Mouse (Mus musculus) kidney, embryonic 16.5 days (tissue): Measurements from ENCODE around the gene Sod2. TPM values are rescaled to one million over a fixed set of nuclear protein-coding genes. Genes with fewer than 3 reads are reported as not detected.
"Not testable (repeated sequence)": the region's sequence is repeated elsewhere in the genome, so short reads cannot be mapped to it uniquely, and the experiment has no call there.

Experiments used
- ATAC-seq: fragments of 200-750 bp; cut with Nextera tagmentation; 2 replicates; pipeline ENCODE4 v1.8.0; 2017; ENCODE audit warnings: moderate TSS enrichment; ENCODE audit not compliant: low FRiP score, low TSS enrichment
- H3K27ac ChIP-seq: fragments of 300-500 bp; sonication (generic); 2 replicates; pipeline ENCODE4 v1.5.1; 2014; ENCODE audit warnings: low read length
- H3K27me3 ChIP-seq: fragments of 300-500 bp; sonication (generic); 2 replicates; pipeline ENCODE4 v1.6.1; 2014; ENCODE audit warnings: low read length, control low read depth, mixed read lengths; ENCODE audit not compliant: insufficient read depth
- H3K36me3 ChIP-seq: fragments of 300-500 bp; sonication (generic); 2 replicates; pipeline ENCODE4 v1.6.1; 2014; ENCODE audit warnings: low read length, control low read depth, mixed read lengths; ENCODE audit not compliant: insufficient read depth
- H3K4me1 ChIP-seq: fragments of 300-500 bp; sonication (generic); 2 replicates; pipeline ENCODE4 v1.6.1; 2014; ENCODE audit warnings: low read length, control low read depth, mixed read lengths; ENCODE audit not compliant: insufficient read depth
- H3K4me2 ChIP-seq: fragments of 300-500 bp; sonication (generic); replicated peaks from 2 replicates; pipeline ENCODE4 v1.6.1; 2014; ENCODE audit warnings: low read depth, low read length
- H3K4me3 ChIP-seq: fragments of 300-500 bp; sonication (generic); 2 replicates; pipeline ENCODE4 v1.5.1; 2014; ENCODE audit warnings: mild to moderate bottlenecking, low read length
- H3K9ac ChIP-seq: fragments of 300-500 bp; sonication (generic); replicated peaks from 2 replicates; pipeline ENCODE4 v1.6.1; 2014; ENCODE audit warnings: low read length
- H3K9me3 ChIP-seq: fragments of 300-500 bp; sonication (generic); 2 replicates; pipeline ENCODE4 v1.6.1; 2016; ENCODE audit warnings: low read length, control low read depth
- WGBS: fragments of 180-500 bp; shearing (Covaris S2); extraction: QIAGEN DNeasy Blood & Tissue Kit; methylation state at CpG from one replicate; pipeline ENCODE4 v1.1.7; 2014; 5-methylcytosine and 5-hydroxymethylcytosine counted together
- polyA plus RNA-seq: library from polyadenylated mRNA; unstranded; fragments of >200 nt; fragmentation: Nextera tagmentation; extraction: Ambion mirVana; gene quantifications from 2 replicates; pipeline ENCODE4 v1.2.1, GENCODE M21; 2015

The Sod2 gene
- polyA plus RNA-seq, 1 experiment from 2014 or later: 178 TPM

DNA sequence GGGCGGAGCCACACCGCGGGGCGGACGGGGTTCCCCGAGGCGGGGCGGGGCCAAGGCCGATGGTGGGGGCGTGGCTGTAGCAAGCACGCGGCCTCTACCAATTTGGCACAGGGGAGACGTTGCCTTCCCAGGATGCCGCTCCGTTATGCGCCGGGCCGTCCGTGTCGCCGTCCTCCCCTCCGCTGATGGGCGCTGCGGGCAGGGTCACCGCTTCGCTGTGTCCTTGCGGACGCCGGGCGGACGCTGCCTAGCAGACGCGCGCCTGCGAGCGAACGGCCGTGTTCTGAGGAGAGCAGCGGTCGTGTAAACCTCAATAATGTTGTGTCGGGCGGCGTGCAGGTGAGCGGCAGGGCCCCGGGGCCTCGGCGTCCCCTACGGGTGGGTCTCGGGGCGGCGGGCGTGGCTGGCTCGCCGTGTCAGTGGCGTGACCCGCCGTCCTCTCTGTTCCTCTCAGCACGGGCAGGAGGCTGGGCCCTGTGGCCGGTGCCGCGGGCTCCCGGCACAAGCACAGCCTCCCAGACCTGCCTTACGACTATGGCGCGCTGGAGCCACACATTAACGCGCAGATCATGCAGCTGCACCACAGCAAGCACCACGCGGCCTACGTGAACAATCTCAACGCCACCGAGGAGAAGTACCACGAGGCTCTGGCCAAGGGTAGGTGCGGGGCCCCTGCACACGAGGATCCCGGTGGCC lies 1.2 kb downstream of the Sod2 start:
- Histone ChIP-seq H3K36me3 (peaks cover 11% of the 10 kb centered on the region; the same call in 1 of the 2 replicates), H3K27ac (peak overlapping the region; percentile 95), H3K4me2 (peak overlapping the region; percentile 60), H3K27me3 (no peaks in the 10 kb centered on the region), H3K9me3 (no peaks in the 10 kb centered on the region), H3K9ac (peak overlapping the region; percentile 78), H3K4me3 (peak overlapping the region; percentile 89), H3K4me1 (peaks cover 13% of the 10 kb centered on the region)
- under 1% methylated on average over 75 of the region's 76 CpGs for WGBS
- ATAC-seq: peak; percentile 99

DNA sequence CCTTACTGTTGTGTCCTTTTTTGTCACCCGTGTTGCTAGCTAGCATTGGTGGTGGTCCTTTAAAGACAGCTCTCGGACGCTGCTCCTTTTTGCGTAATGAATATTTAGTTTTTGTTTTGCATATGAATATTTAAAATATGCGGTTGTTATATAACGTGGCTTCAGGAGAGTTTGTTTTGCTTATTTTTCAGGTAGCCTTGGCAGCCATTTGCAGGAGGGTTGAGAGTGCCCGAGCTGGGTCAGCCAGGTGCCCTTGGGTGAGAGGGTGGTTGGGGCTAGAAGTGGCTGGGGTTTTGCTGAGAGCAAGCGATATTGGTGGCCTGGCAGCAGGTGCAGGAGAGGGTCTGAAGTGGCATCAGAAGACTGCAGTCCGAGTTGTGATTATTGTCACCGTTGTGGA lies 1.9 kb downstream of the Sod2 start:
- peak overlapping the region; percentile 89 for H3K4me3 ChIP-seq
- no peak for ATAC-seq
- peaks cover 18% of the 10 kb centered on the region; the same call in 1 of the 2 replicates for H3K36me3 ChIP-seq
- H3K9me3 ChIP-seq: no peaks in the 10 kb centered on the region
- peak overlapping the region; percentile 60 for H3K4me2 ChIP-seq
- H3K9ac ChIP-seq: peak overlapping the region; percentile 78
- H3K4me1 ChIP-seq: peaks cover 16% of the 10 kb centered on the region
- H3K27ac ChIP-seq: peak overlapping the region; percentile 95
- 2% methylated on average over 10 of the region's 10 CpGs for WGBS
- no peaks in the 10 kb centered on the region for H3K27me3 ChIP-seq

DNA sequence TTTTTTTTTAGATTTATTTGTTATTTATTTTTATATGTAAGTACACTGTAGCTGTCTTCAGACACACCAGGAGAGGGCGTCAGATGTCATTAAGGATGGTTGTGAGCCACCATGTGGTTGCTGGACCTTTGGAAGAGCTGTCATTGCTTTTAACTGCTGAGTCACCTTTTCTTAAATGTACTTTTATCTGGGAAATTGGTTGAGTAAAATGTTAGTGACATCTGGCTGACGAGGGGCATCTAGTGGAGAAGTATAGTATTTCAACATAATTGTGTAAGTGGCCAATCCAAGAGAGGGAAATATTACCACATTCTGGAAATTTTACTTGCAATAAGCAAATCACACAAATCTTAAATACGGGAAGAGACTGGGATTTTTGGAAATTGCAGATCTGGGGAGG lies 3.2 kb downstream of the Sod2 start:
- peaks cover 26% of the 10 kb centered on the region for H3K36me3 ChIP-seq
- no peak for ATAC-seq
- H3K4me3 ChIP-seq: no peak overlapping the region
- no peak overlapping the region for H3K4me2 ChIP-seq
- no peaks in the 10 kb centered on the region for H3K27me3 ChIP-seq
- no peak overlapping the region for H3K27ac ChIP-seq
- no peak overlapping the region for H3K9ac ChIP-seq
- peaks cover 16% of the 10 kb centered on the region for H3K4me1 ChIP-seq
- H3K9me3 ChIP-seq: no peaks in the 10 kb centered on the region
- WGBS: 33% methylated on average over 3 of the region's 3 CpGs

DNA sequence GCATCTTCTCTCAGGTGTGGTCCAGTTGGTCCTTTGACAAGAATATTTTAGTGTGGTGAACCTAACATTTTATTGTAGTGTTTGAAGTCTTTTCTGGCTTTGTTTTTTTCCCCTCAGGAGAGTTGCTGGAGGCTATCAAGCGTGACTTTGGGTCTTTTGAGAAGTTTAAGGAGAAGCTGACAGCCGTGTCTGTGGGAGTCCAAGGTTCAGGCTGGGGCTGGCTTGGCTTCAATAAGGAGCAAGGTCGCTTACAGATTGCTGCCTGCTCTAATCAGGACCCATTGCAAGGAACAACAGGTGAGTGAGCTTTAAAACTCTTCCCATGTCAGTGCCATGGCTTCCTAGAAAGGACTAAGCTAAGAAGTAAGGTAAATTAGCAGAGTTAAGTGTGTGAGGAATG lies 6.7 kb downstream of the Sod2 start:
- no peak overlapping the region for H3K9ac ChIP-seq
- H3K27me3 ChIP-seq: no peaks in the 10 kb centered on the region
- peaks cover 10% of the 10 kb centered on the region for H3K4me1 ChIP-seq
- no peak overlapping the region for H3K4me3 ChIP-seq
- H3K9me3 ChIP-seq: no peaks in the 10 kb centered on the region
- H3K36me3 ChIP-seq: peaks cover 33% of the 10 kb centered on the region
- 61% methylated on average over 3 of the region's 3 CpGs for WGBS
- H3K4me2 ChIP-seq: no peak overlapping the region
- no peak for ATAC-seq
- H3K27ac ChIP-seq: no peak overlapping the region; the same call in 1 of the 2 replicates

DNA sequence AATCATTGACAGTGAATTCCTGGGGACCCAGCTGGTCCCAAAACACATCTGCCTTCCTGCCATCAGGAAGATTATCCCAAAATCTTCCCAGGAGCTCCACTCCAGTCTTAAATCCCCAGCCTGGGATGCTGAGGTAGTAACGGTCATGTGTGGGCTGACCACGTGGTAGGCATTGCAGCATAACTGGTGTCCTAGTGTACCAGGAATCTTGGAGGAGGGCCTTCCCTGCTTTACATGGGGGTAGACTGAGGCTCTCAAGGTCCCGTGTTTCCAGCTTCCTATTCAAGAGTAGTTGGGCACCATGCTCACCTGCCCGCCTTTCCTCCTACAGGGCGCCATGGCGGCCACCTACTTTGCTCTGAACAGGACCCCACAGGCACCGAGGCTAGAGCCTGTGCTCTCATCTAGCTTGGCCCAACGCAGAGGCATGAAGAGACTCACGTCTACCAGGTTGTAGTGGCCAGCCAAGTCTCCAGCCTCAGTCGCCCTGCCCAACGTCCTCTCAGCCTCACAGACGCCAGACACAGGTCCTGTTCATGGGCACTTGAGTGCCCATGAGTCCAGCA lies 30.1 kb downstream of the Sod2 start:
- not testable (repeated sequence) for H3K9ac ChIP-seq, H3K9me3 ChIP-seq, H3K4me2 ChIP-seq, H3K27ac ChIP-seq, H3K36me3 ChIP-seq, H3K4me1 ChIP-seq, H3K4me3 ChIP-seq, ATAC-seq, H3K27me3 ChIP-seq
- 83% methylated on average over 3 of the region's 12 CpGs for WGBS

DNA sequence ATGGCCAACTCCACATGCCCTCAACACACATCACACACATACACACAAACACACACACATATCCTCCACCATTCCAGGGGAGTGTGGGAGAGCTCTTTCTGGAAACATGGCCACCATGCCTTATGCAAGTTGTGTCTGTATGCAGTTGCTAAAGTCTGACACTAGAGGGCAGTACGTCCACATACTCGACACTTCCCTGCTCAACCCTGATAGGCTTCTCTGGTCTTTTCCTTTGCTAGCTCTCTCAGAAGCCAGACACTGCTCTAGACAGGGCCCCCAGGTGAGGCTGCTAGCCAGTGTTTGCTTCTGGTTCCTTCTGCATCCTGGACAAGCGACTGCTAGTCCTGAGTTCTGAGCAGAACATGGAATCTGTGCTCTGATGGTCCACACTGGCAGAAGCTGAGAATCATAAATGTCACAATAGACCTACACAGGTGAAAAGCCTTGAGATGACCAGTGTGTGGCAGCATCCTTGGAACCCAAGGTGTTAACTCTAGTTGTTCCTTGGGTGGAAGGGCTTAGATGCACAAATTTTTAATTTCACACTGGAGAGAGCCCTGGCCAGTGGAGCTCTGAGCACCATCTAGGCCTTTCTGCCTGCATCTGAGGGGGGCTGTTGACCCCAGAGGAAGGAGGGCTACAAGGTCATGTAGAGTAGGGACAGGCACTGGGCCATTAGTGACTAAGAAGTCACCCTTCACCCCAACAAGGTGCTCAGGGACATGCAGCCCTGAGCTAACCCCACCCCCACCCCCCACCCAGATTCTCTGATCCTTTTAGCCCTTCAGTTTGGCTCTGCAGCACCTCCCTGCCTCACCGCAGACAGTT lies 37.4 kb downstream of the Sod2 start:
- not testable (repeated sequence) for H3K9ac ChIP-seq, H3K36me3 ChIP-seq, H3K27ac ChIP-seq, H3K4me1 ChIP-seq, H3K27me3 ChIP-seq, H3K9me3 ChIP-seq, H3K4me3 ChIP-seq, H3K4me2 ChIP-seq
- peak; percentile 74 for ATAC-seq
- WGBS: 9% methylated on average over 3 of the region's 4 CpGs

DNA sequence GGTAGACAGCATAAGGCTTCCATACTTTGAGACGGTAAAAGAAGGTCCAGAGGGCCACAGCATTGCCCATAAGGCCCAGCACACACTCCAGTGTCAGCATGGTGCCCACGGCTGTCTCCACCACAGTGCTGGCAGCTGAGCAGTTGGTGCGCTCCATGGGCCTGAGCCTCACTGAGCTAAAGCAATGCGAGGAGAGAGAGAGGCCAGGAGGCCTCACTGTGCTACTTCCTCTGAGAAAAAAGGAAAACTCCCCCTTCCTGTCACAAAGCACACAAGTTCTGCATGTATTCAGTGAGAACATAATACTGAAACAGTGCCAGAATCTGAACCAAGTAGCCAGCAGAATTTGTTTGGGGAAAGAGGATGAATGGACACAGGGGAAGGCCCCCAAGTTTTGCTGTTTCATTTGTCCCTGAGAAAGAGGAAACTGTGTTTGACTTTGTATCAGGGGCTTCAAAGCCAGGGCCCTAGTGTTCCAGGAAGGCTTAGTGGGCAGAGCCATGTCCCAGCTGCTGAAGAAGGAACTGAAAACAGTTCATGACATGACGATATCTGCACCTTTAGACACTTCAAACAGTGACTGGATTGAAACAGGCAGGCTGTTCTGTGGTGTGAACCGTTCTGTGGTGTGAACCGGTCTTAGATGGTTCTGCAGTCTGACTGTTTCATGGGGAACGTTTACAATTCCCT lies 45.6 kb downstream of the Sod2 start, which contains the start of gene Gpr31b:
Gene Gpr31b (minus strand): TSS at position 173 of the 690 bp plus-strand sequence.
- H3K27ac ChIP-seq, H3K4me1 ChIP-seq, H3K4me2 ChIP-seq, H3K9me3 ChIP-seq, H3K9ac ChIP-seq, H3K27me3 ChIP-seq, ATAC-seq, H3K4me3 ChIP-seq, H3K36me3 ChIP-seq: not testable (repeated sequence)
- 86% methylated on average over 1 of the region's 8 CpGs for WGBS

DNA sequence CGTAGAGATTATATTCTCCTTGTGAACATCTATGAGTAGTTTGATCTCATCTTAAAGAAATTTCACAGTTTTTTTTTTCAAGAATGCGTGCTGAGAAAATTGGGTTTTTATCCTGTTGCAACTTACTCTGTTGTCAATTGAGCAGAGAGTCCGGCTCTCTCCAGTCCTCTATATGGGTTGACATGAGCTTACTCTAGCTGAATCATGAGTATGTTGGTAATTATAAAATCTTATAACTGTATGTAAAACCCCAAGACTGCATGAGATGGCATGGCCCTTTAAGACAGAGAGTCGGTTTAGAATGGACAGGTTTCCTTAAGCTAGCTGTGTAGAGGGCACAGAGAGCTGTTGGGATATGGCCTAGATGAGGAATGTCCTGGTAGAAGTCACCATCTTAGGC lies 54.2 kb downstream of the Sod2 start, which contains the start of gene Tcp10b:
Gene Tcp10b (plus strand): TSS at position 301 of the 400 bp plus-strand sequence.
- not testable (repeated sequence) for H3K9me3 ChIP-seq, H3K27me3 ChIP-seq, H3K4me3 ChIP-seq, H3K4me2 ChIP-seq, H3K4me1 ChIP-seq, ATAC-seq, H3K27ac ChIP-seq, H3K36me3 ChIP-seq, H3K9ac ChIP-seq
- 95% methylated on average over 4 of the region's 4 CpGs for WGBS

DNA sequence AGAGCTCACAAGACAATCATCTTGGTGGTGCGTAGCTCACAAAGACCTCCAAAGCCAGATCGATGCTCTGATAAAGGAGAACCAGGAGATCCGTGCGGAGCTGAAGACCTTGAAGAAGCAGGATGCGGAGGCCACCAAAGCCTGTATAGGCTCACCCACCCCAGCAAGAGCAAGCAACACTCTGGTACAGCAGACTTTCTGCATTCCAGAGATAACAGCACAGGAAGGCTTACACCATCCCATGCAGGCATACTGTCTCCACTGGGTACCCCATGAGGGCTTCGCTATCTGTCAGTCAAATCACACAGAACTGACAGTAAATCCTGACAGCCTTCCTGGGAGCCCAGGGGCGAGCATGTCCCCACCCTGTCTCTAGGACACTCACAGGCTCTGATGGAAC lies 56.2 kb downstream of the Sod2 start:
- H3K27ac ChIP-seq, H3K27me3 ChIP-seq, H3K9ac ChIP-seq, H3K4me1 ChIP-seq, ATAC-seq, H3K36me3 ChIP-seq, H3K4me2 ChIP-seq, H3K4me3 ChIP-seq, H3K9me3 ChIP-seq: not testable (repeated sequence)
- 94% methylated on average over 2 of the region's 7 CpGs for WGBS
